Mouse (Mus musculus): ENCODE measurements around the gene Polr3b. TPM values are rescaled to one million over a fixed set of nuclear protein-coding genes. Genes with fewer than 3 reads are reported as not detected.

The Polr3b gene
- polyA plus RNA-seq, 1 experiment, result 15.9 TPM

- no peak overlapping the region for H3K4me3 ChIP-seq (replicated peaks; ENCODE audit: control insufficient read depth, low read depth, low read length)
- 81% methylated on average over 13 of the region's 13 CpGs for WGBS
- peaks cover 2% of the 10 kb centered on the region for H3K4me1 ChIP-seq (ENCODE audit: control insufficient read depth, insufficient read depth, low read length)
- TF ChIP-seq POLR2A (IDR thresholded peaks at IDR 0.05; ENCODE audit: borderline replicate concordance, control insufficient read depth, low read depth, low read length) (no peak), CTCF (IDR thresholded peaks at IDR 0.05; ENCODE audit: control insufficient read depth, insufficient read depth, low read length) (no peak)
- H3K27ac ChIP-seq (ENCODE audit: control insufficient read depth, insufficient read depth, low read depth, low read length, poor library complexity), result peak overlapping the region; percentile 81
These were observed 78.3 kb downstream of the Polr3b start for GRCm38 (mm10) chr10:84700236-84700987.

GRCm38 (mm10) chr10:84701110-84701509 lies 79.0 kb downstream of the Polr3b start:
- WGBS, result 67% methylated on average over 8 of the region's 8 CpGs

GRCm38 (mm10) chr10:84702115-84702514 lies 80.0 kb downstream of the Polr3b start:
- Histone ChIP-seq H3K4me3 (replicated peaks; ENCODE audit: control insufficient read depth, low read depth, low read length) (no peak overlapping the region), H3K27ac (ENCODE audit: control insufficient read depth, insufficient read depth, low read depth, low read length, poor library complexity) (no peak overlapping the region), H3K4me1 (ENCODE audit: control insufficient read depth, insufficient read depth, low read length) (peaks cover 2% of the 10 kb centered on the region)
- 96% methylated on average over 1 of the region's 1 CpGs for WGBS
- TF ChIP-seq CTCF (IDR thresholded peaks at IDR 0.05; ENCODE audit: control insufficient read depth, insufficient read depth, low read length), result no peak
- TF ChIP-seq POLR2A (IDR thresholded peaks at IDR 0.05; ENCODE audit: borderline replicate concordance, control insufficient read depth, low read depth, low read length), result no peak

More at GRCm38 (mm10) chr10:84701110-84701509, 79.0 kb downstream of the Polr3b start:
- Histone ChIP-seq H3K4me1 (ENCODE audit: control insufficient read depth, insufficient read depth, low read length) (peaks cover 2% of the 10 kb centered on the region), H3K27ac (ENCODE audit: control insufficient read depth, insufficient read depth, low read depth, low read length, poor library complexity) (no peak overlapping the region), H3K4me3 (replicated peaks; ENCODE audit: control insufficient read depth, low read depth, low read length) (no peak overlapping the region)
- no peak for TF ChIP-seq CTCF (IDR thresholded peaks at IDR 0.05; ENCODE audit: control insufficient read depth, insufficient read depth, low read length)
- TF ChIP-seq POLR2A (IDR thresholded peaks at IDR 0.05; ENCODE audit: borderline replicate concordance, control insufficient read depth, low read depth, low read length), result no peak

- no peak overlapping the region for H3K27ac ChIP-seq (ENCODE audit: control insufficient read depth, insufficient read depth, low read depth, low read length, poor library complexity)
- TF ChIP-seq POLR2A (IDR thresholded peaks at IDR 0.05; ENCODE audit: borderline replicate concordance, control insufficient read depth, low read depth, low read length) (no peak), CTCF (IDR thresholded peaks at IDR 0.05; ENCODE audit: control insufficient read depth, insufficient read depth, low read length) (no peak)
- H3K4me3 ChIP-seq (replicated peaks; ENCODE audit: control insufficient read depth, low read depth, low read length), result no peak overlapping the region
- WGBS, result 91% methylated on average over 1 of the region's 1 CpGs
- peaks cover 2% of the 10 kb centered on the region for H3K4me1 ChIP-seq (ENCODE audit: control insufficient read depth, insufficient read depth, low read length)
These were observed 82.5 kb downstream of the Polr3b start for GRCm38 (mm10) chr10:84704594-84704993.

GRCm38 (mm10) chr10:84705234-84705633 lies 83.1 kb downstream of the Polr3b start:
- H3K27ac ChIP-seq (ENCODE audit: control insufficient read depth, insufficient read depth, low read depth, low read length, poor library complexity), result no peak overlapping the region
- H3K4me1 ChIP-seq (ENCODE audit: control insufficient read depth, insufficient read depth, low read length), result no peaks in the 10 kb centered on the region
- WGBS, result 89% methylated on average over 7 of the region's 7 CpGs
- TF ChIP-seq CTCF (IDR thresholded peaks at IDR 0.05; ENCODE audit: control insufficient read depth, insufficient read depth, low read length) (no peak), POLR2A (IDR thresholded peaks at IDR 0.05; ENCODE audit: borderline replicate concordance, control insufficient read depth, low read depth, low read length) (no peak)
- H3K4me3 ChIP-seq (replicated peaks; ENCODE audit: control insufficient read depth, low read depth, low read length), result no peak overlapping the region

GRCm38 (mm10) chr10:84706543-84706942 lies 84.5 kb downstream of the Polr3b start:
- 92% methylated on average over 8 of the region's 8 CpGs for WGBS
- Histone ChIP-seq H3K4me3 (replicated peaks; ENCODE audit: control insufficient read depth, low read depth, low read length) (no peak overlapping the region), H3K4me1 (ENCODE audit: control insufficient read depth, insufficient read depth, low read length) (no peaks in the 10 kb centered on the region), H3K27ac (ENCODE audit: control insufficient read depth, insufficient read depth, low read depth, low read length, poor library complexity) (no peak overlapping the region)
- TF ChIP-seq POLR2A (IDR thresholded peaks at IDR 0.05; ENCODE audit: borderline replicate concordance, control insufficient read depth, low read depth, low read length), result no peak
- TF ChIP-seq CTCF (IDR thresholded peaks at IDR 0.05; ENCODE audit: control insufficient read depth, insufficient read depth, low read length), result no peak

GRCm38 (mm10) chr10:84707226-84707625 lies 85.1 kb downstream of the Polr3b start:
- Histone ChIP-seq H3K27ac (ENCODE audit: control insufficient read depth, insufficient read depth, low read depth, low read length, poor library complexity) (no peak overlapping the region), H3K4me3 (replicated peaks; ENCODE audit: control insufficient read depth, low read depth, low read length) (no peak overlapping the region), H3K4me1 (ENCODE audit: control insufficient read depth, insufficient read depth, low read length) (no peaks in the 10 kb centered on the region)
- 88% methylated on average over 6 of the region's 6 CpGs for WGBS
- TF ChIP-seq CTCF (IDR thresholded peaks at IDR 0.05; ENCODE audit: control insufficient read depth, insufficient read depth, low read length) (no peak), POLR2A (IDR thresholded peaks at IDR 0.05; ENCODE audit: borderline replicate concordance, control insufficient read depth, low read depth, low read length) (no peak)

- TF ChIP-seq POLR2A (IDR thresholded peaks at IDR 0.05; ENCODE audit: borderline replicate concordance, control insufficient read depth, low read depth, low read length) (no peak), CTCF (IDR thresholded peaks at IDR 0.05; ENCODE audit: control insufficient read depth, insufficient read depth, low read length) (no peak)
- Histone ChIP-seq H3K4me1 (ENCODE audit: control insufficient read depth, insufficient read depth, low read length) (no peaks in the 10 kb centered on the region), H3K4me3 (replicated peaks; ENCODE audit: control insufficient read depth, low read depth, low read length) (no peak overlapping the region), H3K27ac (ENCODE audit: control insufficient read depth, insufficient read depth, low read depth, low read length, poor library complexity) (no peak overlapping the region)
- WGBS, result 83% methylated on average over 14 of the region's 14 CpGs
These were observed 85.8 kb downstream of the Polr3b start for GRCm38 (mm10) chr10:84707752-84708530.

Data from bone marrow, adult 2 months (tissue).